Comparison of ENCODE assay signal across 17 mouse cellular contexts in genomic region chr9:113458741-113459154, GRCm38 (mm10).
"Had no signal": no experiment of that assay in that cellular context is flagged by ENCODE, and none has a peak within 500 bp of the region (broad histone marks: within the 10 kb centered on the region; RNA-seq: fewer than 3 reads in every experiment).

No protein-coding gene starts in this region.

- H3K27ac ChIP-seq: layer of hippocampus, adult 2 months; limb, embryonic 12.5 days; liver, embryonic 13.5 days; lung, embryonic 15.5 days; midbrain, embryonic 12.5 days; neural tube, embryonic 15.5 days; stomach, embryonic 15.5 days had no signal

- H3K27me3 ChIP-seq: limb, embryonic 12.5 days; liver, embryonic 13.5 days; lung, embryonic 15.5 days; midbrain, embryonic 12.5 days; neural tube, embryonic 15.5 days; stomach, embryonic 15.5 days had no signal

- DNase-seq: kidney, adult 18-20 months; kidney, postnatal 10 days; kidney, postnatal 4 days; liver; liver, embryonic 13.5 days; liver, postnatal 0 days; lung, postnatal 14 days; retina, postnatal 1 day; right cerebral cortex, postnatal 4 days; spleen, adult 18-20 months; thymus, postnatal 4 days had no signal

- H3K4me3 ChIP-seq: layer of hippocampus, adult 2 months; limb, embryonic 12.5 days; liver, embryonic 13.5 days; lung, embryonic 15.5 days; midbrain, embryonic 12.5 days; neural tube, embryonic 15.5 days; stomach, embryonic 15.5 days had no signal

- H3K4me1 ChIP-seq: liver, embryonic 13.5 days; lung, embryonic 15.5 days; stomach, embryonic 15.5 days had no signal

- H3K36me3 ChIP-seq: limb, embryonic 12.5 days; liver, embryonic 13.5 days; lung, embryonic 15.5 days; midbrain, embryonic 12.5 days; neural tube, embryonic 15.5 days; stomach, embryonic 15.5 days had no signal

- H3K9me3 ChIP-seq: limb, embryonic 12.5 days; lung, embryonic 15.5 days; midbrain, embryonic 12.5 days; neural tube, embryonic 15.5 days; stomach, embryonic 15.5 days had no signal

- H3K9ac ChIP-seq: limb, embryonic 12.5 days; liver, embryonic 13.5 days; liver, postnatal 0 days; lung, embryonic 15.5 days; midbrain, embryonic 12.5 days; neural tube, embryonic 15.5 days; stomach, embryonic 15.5 days had no signal
